Mouse (Mus musculus) limb, embryonic 14.5 days (tissue): Measurements from ENCODE around the gene Hmga1b. TPM values are rescaled to one million over a fixed set of nuclear protein-coding genes. Genes with fewer than 3 reads are reported as not detected.
"Not testable (repeated sequence)": the region's sequence is repeated elsewhere in the genome, so short reads cannot be mapped to it uniquely, and the experiment has no call there.

ENCODE experiments used
- ATAC-seq: fragments of 200-750 bp; cut with Nextera tagmentation; 2 replicates; pipeline ENCODE4 v1.8.0; 2017; ENCODE audit warnings: low read depth, moderate number of reproducible peaks, moderate TSS enrichment; ENCODE audit not compliant: low FRiP score
- DNase-seq: peaks from one replicate; pipeline ENCODE4 v3.0.0-alpha.2; 2015; ENCODE audit warnings: low spot score
- H3K27ac ChIP-seq: fragments of 300-500 bp; sonication (generic); replicated peaks from 2 replicates; pipeline ENCODE4 v1.5.1; 2014; ENCODE audit warnings: low read depth, mild to moderate bottlenecking, low read length, moderate library complexity, mixed read lengths
- H3K27me3 ChIP-seq: fragments of 300-500 bp; sonication (generic); 2 replicates; pipeline ENCODE4 v1.6.1; 2014; ENCODE audit warnings: low read length, mixed read lengths; ENCODE audit not compliant: control insufficient read depth, insufficient read depth
- H3K36me3 ChIP-seq: fragments of 300-500 bp; sonication (generic); 2 replicates; pipeline ENCODE4 v1.6.1; 2014; ENCODE audit warnings: mild to moderate bottlenecking, low read length, moderate library complexity, mixed read lengths; ENCODE audit not compliant: control insufficient read depth, insufficient read depth
- H3K4me1 ChIP-seq: fragments of 300-500 bp; sonication (generic); 2 replicates; pipeline ENCODE4 v1.6.1; 2014; ENCODE audit warnings: antibody characterized with exemption, low read length, mixed read lengths; ENCODE audit not compliant: control insufficient read depth, insufficient read depth
- H3K4me2 ChIP-seq: fragments of 300-500 bp; sonication (generic); replicated peaks from 2 replicates; pipeline ENCODE4 v1.6.1; 2014; ENCODE audit warnings: low read depth, mild to moderate bottlenecking, low read length, moderate library complexity; ENCODE audit not compliant: severe bottlenecking
- H3K4me3 ChIP-seq: fragments of 300-500 bp; sonication (generic); replicated peaks from 2 replicates; pipeline ENCODE4 v1.5.1; 2014; ENCODE audit warnings: low read length
- H3K9ac ChIP-seq: fragments of 300-500 bp; sonication (generic); 2 replicates; pipeline ENCODE4 v1.6.1; 2014; ENCODE audit warnings: mild to moderate bottlenecking, low read depth, low read length, moderate library complexity; ENCODE audit not compliant: severe bottlenecking
- H3K9me3 ChIP-seq: fragments of 300-500 bp; sonication (generic); 2 replicates; pipeline ENCODE4 v1.6.1; 2016; ENCODE audit warnings: low read length; ENCODE audit not compliant: control insufficient read depth
- POLR2A ChIP-seq: fragments of 200-500 bp; IDR thresholded peaks from 2 replicates; pipeline ENCODE4 v1.8.0; 2012; ENCODE audit warnings: inconsistent platforms, mild to moderate bottlenecking, moderate library complexity, borderline replicate concordance; ENCODE audit not compliant: insufficient read depth, insufficient read length; ENCODE audit errors: extremely low read depth
- WGBS: fragments of 180-500 bp; shearing (Covaris S2); extraction: QIAGEN DNeasy Blood & Tissue Kit; methylation state at CpG from one replicate; pipeline ENCODE4 v1.1.7; 2014; 5-methylcytosine and 5-hydroxymethylcytosine counted together
- polyA plus RNA-seq, 2 experiments: library from polyadenylated mRNA; depleted of rRNA in 1 of 2; stranded (reverse) in 1 of 2; unstranded in 1 of 2; fragments of >200 nt; fragmentation: Nextera tagmentation in 1 of 2; extraction: Ambion mirVana in 1 of 2; gene quantifications; 2 replicates each; pipeline versions ENCODE4 v1.2.1 to v1.2.3; 2012 to 2014

The Hmga1b gene
- polyA plus RNA-seq, 2 experiments = 1.8 to 4.2 TPM

DNA sequence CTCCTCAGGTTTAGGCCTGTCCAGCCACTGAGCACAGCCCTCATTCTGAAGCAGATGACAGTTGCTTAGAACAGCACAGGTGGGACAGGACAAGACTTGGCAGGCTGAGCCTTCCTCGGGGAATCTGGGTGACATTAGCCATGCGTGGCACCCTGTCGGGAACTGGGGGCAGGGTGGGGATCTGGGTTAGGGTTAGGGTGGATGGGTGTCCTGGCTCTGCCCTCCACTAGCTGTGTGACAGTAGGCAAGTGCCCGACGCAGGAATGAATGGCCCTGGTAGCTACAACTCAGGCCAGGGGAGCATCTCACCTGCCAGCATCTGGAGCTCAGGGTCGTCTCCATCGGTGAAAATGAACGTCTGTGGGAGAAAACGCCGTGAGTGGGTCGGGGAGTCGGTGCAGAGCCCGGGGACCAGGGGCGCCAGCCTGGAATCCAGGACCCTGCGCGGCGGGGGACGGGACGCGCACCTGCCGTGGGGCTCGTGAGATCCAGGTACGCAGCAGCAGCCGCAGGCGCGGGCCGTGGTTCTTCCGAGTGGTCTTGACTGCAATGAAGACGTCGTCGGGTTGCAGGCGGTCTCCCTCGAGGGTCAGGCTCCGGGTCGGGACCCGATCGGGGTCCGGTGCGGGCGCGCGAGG, 21.0 kb downstream of the Hmga1b start:
- peak overlapping the region; percentile 90 for H3K9ac ChIP-seq
- DNase-seq (no peak), ATAC-seq (no peak)
- peak overlapping the region; percentile 93 for H3K4me2 ChIP-seq
- peak overlapping the region; percentile 89 for H3K4me3 ChIP-seq
- peak overlapping the region; percentile 63; the same call in 1 of the 2 replicates for H3K27ac ChIP-seq
- no peaks in the 10 kb centered on the region for H3K9me3 ChIP-seq
- TF ChIP-seq POLR2A = no peak
- 8% methylated on average over 36 of the region's 42 CpGs for WGBS
- H3K4me1 ChIP-seq = peaks cover 14% of the 10 kb centered on the region
- peaks cover 47% of the 10 kb centered on the region for H3K36me3 ChIP-seq
- no peaks in the 10 kb centered on the region for H3K27me3 ChIP-seq

GRCm38 (mm10) chr11:120784064-120784791, 21.6 kb downstream of the Hmga1b start, which contains the start of the genes Rfng and Gps1:
Rfng (minus strand) TSS chr11:120784207.
Gps1 (plus strand) TSS chr11:120784272.
- Histone ChIP-seq H3K4me1 (peaks cover 14% of the 10 kb centered on the region), H3K9me3 (no peaks in the 10 kb centered on the region), H3K4me3 (peak within 1 kb of the TSS; percentile 89), H3K4me2 (peak within 1 kb of the TSS; percentile 93), H3K9ac (peak within 1 kb of the TSS; percentile 90), H3K36me3 (peaks cover 51% of the 10 kb centered on the region), H3K27me3 (no peaks in the 10 kb centered on the region), H3K27ac (peak within 1 kb of the TSS; percentile 63)
- TF ChIP-seq POLR2A = 0 out of 2 replicates have a peak, but pooled peaks have one; percentile 32
- 3% methylated on average over 75 of the region's 107 CpGs for WGBS
- peak; percentile 74 for DNase-seq
- ATAC-seq = peak; percentile 88

DNA sequence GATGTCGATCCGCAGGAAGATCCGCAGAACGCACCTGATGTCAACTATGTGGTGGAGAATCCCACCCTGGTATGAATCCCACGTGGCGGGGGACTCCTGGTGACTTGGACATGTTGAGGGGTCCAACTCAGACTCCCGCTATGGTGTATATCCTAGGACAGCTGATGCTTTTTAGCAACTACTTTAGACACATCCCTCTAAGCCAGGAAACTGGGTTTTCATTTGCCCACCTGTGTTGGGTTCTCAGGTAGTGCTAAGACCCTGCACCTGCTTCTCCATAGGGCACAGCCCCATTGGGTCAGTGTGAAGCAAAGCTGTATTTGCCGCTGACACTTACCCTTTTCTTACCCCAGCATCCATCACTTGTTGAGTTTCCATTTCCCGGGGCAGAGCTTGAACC, 22.6 kb downstream of the Hmga1b start:
- H3K4me3 ChIP-seq = peak overlapping the region; percentile 89
- 38% methylated on average over 9 of the region's 9 CpGs for WGBS
- H3K4me1 ChIP-seq = peaks cover 14% of the 10 kb centered on the region
- H3K36me3 ChIP-seq = peaks cover 56% of the 10 kb centered on the region
- peak overlapping the region; percentile 93 for H3K4me2 ChIP-seq
- ATAC-seq (no peak), DNase-seq (no peak)
- TF ChIP-seq POLR2A = no peak
- H3K27me3 ChIP-seq = no peaks in the 10 kb centered on the region
- H3K9ac ChIP-seq = peak overlapping the region; percentile 90
- no peaks in the 10 kb centered on the region for H3K9me3 ChIP-seq
- H3K27ac ChIP-seq = no peak overlapping the region

- peaks cover 73% of the 10 kb centered on the region for H3K36me3 ChIP-seq
- H3K4me3 ChIP-seq, H3K4me2 ChIP-seq, ATAC-seq, H3K27ac ChIP-seq, H3K4me1 ChIP-seq, H3K9me3 ChIP-seq, DNase-seq, H3K9ac ChIP-seq, H3K27me3 ChIP-seq: not testable (repeated sequence)
- 88% methylated on average over 9 of the region's 10 CpGs for WGBS
Measured at GRCm38 (mm10) chr11:120788460-120788859, 25.9 kb downstream of the Hmga1b start.

DNA sequence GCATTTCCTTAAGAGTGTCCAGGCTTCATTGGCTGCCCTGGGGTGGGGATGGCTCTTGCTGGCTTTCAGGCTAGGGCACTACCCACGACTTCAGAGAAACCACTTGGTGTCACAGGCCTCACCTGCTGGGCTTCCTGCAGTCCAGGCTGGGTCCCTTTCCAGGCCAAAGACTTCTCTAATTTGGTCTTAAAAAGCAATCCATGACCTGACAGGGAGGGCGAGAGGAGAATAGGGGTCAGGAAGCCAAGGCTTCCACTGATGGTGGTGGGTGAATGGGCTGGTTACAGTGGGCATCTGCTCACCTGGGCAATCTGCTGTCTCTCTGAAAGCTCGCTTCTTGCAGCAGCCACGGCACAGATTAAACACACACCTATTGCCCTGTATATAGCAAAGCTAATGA, 26.8 kb downstream of the Hmga1b start:
- H3K4me1 ChIP-seq = peaks cover 7% of the 10 kb centered on the region; the same call in 1 of the 2 replicates
- ATAC-seq (no peak), DNase-seq (no peak)
- no peaks in the 10 kb centered on the region for H3K27me3 ChIP-seq
- H3K27ac ChIP-seq = no peak overlapping the region
- no peak overlapping the region for H3K9ac ChIP-seq
- H3K4me3 ChIP-seq = no peak overlapping the region
- WGBS = 84% methylated on average over 4 of the region's 4 CpGs
- no peak overlapping the region for H3K4me2 ChIP-seq
- peaks cover 80% of the 10 kb centered on the region for H3K36me3 ChIP-seq
- TF ChIP-seq POLR2A = no peak
- H3K9me3 ChIP-seq = no peaks in the 10 kb centered on the region
